Mouse (Mus musculus): Measurements from ENCODE around the gene Gab2. TPM values are rescaled to one million over a fixed set of nuclear protein-coding genes. Genes with fewer than 3 reads are reported as not detected.

Gene Gab2
- polyA plus RNA-seq, 1 experiment, result 25.8 TPM

DNA sequence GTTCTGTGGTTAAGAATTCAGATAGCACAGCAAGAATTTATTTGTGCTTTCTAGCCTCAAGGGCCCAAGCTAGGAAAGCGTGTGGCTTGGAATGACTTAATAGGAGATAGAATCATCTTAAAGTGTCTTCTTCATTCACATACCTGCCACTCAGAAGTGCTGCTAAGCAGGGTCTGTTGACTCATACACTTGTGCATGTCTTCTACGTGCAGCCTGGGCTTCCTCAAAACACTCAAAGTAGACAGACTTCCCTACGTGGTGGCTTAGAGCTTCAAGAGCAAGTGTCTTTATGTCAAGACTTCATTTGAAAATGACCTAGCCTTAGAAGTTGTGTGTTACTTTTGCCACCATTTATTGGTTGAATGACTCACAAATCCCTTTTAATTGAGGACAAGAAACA is 12.9 kb downstream of the Gab2 start:
- 63% methylated on average over 3 of the region's 3 CpGs for WGBS
- DNase-seq, result no peak
- Histone ChIP-seq H3K4me3 (replicated peaks; ENCODE audit: extremely low read depth, low read depth, low read length) (no peak overlapping the region), H3K4me1 (ENCODE audit: control insufficient read depth, insufficient read depth, low read length) (no peaks in the 10 kb centered on the region; the same call in 1 of the 2 replicates)
- no peak for TF ChIP-seq CTCF (IDR thresholded peaks at IDR 0.05; ENCODE audit: insufficient read depth, low read length)
- no peak for TF ChIP-seq POLR2A (IDR thresholded peaks at IDR 0.05; ENCODE audit: borderline replicate concordance, extremely low read depth, low read depth, low read length)

- WGBS, result 80% methylated on average over 3 of the region's 3 CpGs
- Histone ChIP-seq H3K4me3 (replicated peaks; ENCODE audit: extremely low read depth, low read depth, low read length) (no peak overlapping the region), H3K4me1 (ENCODE audit: control insufficient read depth, insufficient read depth, low read length) (peaks cover 2% of the 10 kb centered on the region)
- TF ChIP-seq POLR2A (IDR thresholded peaks at IDR 0.05; ENCODE audit: borderline replicate concordance, extremely low read depth, low read depth, low read length) (no peak), CTCF (IDR thresholded peaks at IDR 0.05; ENCODE audit: insufficient read depth, low read length) (no peak)
- no peak for DNase-seq
Observed at GRCm38 (mm10) chr7:97108119-97108518, 26.7 kb downstream of the Gab2 start.

DNA sequence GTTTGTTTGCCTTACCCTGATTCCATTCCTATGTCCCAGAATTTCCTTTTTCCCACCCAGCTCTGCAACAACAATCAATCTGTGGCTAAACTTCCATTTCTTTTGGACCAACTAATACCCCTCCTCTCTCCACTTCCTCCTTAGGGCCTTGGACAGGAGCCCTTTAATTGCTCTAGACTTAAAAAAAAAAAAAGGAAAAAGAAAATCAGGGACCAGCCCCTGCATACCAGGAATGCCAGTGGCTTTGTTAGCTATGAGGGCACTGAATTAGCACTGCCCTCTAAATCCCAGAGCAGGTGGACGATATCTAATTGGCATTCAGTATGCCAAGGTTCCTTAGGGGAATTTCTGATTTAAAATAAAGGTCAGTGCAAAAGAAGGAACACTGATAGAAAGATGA is 47.6 kb downstream of the Gab2 start:
- peaks cover 5% of the 10 kb centered on the region for H3K4me1 ChIP-seq (ENCODE audit: control insufficient read depth, insufficient read depth, low read length)
- WGBS, result 5% methylated on average over 1 of the region's 1 CpGs
- no peak overlapping the region for H3K4me3 ChIP-seq (replicated peaks; ENCODE audit: extremely low read depth, low read depth, low read length)
- DNase-seq, result no peak
- no peak for TF ChIP-seq CTCF (IDR thresholded peaks at IDR 0.05; ENCODE audit: insufficient read depth, low read length)
- TF ChIP-seq POLR2A (IDR thresholded peaks at IDR 0.05; ENCODE audit: borderline replicate concordance, extremely low read depth, low read depth, low read length), result no peak

DNA sequence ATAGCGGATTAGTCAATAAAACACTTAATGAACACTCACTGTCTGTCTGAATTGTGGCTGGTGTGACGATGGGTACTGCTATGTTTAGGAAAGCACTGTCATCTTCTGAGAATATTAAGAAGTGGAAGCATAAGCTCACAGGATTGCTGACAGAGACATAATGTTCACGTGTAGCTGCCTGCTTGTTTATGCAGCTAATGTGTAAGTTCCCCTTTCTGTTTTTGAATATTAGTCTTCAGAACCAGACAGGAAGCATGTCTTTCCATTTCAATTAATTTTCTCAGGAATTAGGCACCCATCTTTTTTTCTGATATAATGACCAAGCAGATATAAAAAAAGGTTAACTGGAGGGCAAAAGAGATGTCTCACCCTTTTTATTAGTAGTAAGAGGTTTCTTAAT is 55.1 kb downstream of the Gab2 start:
- Histone ChIP-seq H3K4me1 (ENCODE audit: control insufficient read depth, insufficient read depth, low read length) (no peaks in the 10 kb centered on the region), H3K4me3 (replicated peaks; ENCODE audit: extremely low read depth, low read depth, low read length) (no peak overlapping the region)
- 48% methylated on average over 3 of the region's 3 CpGs for WGBS
- DNase-seq, result no peak
- no peak for TF ChIP-seq POLR2A (IDR thresholded peaks at IDR 0.05; ENCODE audit: borderline replicate concordance, extremely low read depth, low read depth, low read length)

DNA sequence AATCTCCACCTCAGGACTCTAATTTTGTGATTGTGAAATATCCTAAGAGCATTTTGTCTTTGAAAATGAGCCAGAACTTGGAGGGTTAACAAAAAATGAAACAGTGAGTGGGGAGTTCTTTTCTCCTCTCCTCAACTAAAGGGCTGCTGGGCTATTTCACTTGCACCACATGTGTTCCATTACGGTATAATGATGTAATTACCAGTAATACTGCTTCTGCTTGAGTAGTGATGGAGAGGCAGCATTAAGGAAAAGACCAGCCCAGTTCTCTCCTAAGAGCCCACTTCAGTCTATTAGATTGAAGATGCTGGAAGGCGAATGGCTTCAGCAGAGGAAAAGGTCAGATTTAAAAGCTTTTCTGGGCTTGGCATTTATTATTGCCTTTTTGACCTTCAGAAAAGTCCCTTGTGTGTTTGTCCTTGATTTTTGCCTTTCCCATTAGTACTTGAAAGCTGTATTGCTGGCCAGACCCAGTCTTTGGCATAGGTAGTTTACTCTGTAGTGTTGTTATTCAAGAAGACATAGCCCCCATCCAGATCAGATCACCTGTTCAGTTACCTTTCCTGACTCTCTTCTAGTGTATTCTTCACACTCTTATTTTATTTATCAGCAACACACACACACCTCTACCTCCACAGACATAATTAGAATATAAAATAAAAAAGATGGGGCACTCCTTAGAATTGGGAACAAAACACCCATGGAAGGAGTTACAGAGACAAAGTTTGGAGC is 69.9 kb downstream of the Gab2 start:
- no peak for DNase-seq
- no peak overlapping the region for H3K4me3 ChIP-seq (replicated peaks; ENCODE audit: extremely low read depth, low read depth, low read length)
- WGBS, result 65% methylated on average over 2 of the region's 2 CpGs
- TF ChIP-seq POLR2A (IDR thresholded peaks at IDR 0.05; ENCODE audit: borderline replicate concordance, extremely low read depth, low read depth, low read length), result no peak
- H3K4me1 ChIP-seq (ENCODE audit: control insufficient read depth, insufficient read depth, low read length), result no peaks in the 10 kb centered on the region

- no peak overlapping the region for H3K4me3 ChIP-seq (replicated peaks; ENCODE audit: extremely low read depth, low read depth, low read length)
- DNase-seq, result no peak
- H3K4me1 ChIP-seq (ENCODE audit: control insufficient read depth, insufficient read depth, low read length), result peaks cover 3% of the 10 kb centered on the region; the same call in 1 of the 2 replicates
- TF ChIP-seq CTCF (IDR thresholded peaks at IDR 0.05; ENCODE audit: insufficient read depth, low read length), result no peak
- no peak for TF ChIP-seq POLR2A (IDR thresholded peaks at IDR 0.05; ENCODE audit: borderline replicate concordance, extremely low read depth, low read depth, low read length)
- 33% methylated on average over 2 of the region's 2 CpGs for WGBS
Observed at GRCm38 (mm10) chr7:97154756-97155487, 73.5 kb downstream of the Gab2 start.

GRCm38 (mm10) chr7:97164261-97164660 is 82.9 kb downstream of the Gab2 start:
- TF ChIP-seq POLR2A (IDR thresholded peaks at IDR 0.05; ENCODE audit: borderline replicate concordance, extremely low read depth, low read depth, low read length) (no peak), CTCF (IDR thresholded peaks at IDR 0.05; ENCODE audit: insufficient read depth, low read length) (no peak)
- no peak for DNase-seq
- no peak overlapping the region for H3K4me3 ChIP-seq (replicated peaks; ENCODE audit: extremely low read depth, low read depth, low read length)
- WGBS, result 75% methylated on average over 1 of the region's 1 CpGs
- H3K4me1 ChIP-seq (ENCODE audit: control insufficient read depth, insufficient read depth, low read length), result peaks cover 3% of the 10 kb centered on the region; the same call in 1 of the 2 replicates

DNA sequence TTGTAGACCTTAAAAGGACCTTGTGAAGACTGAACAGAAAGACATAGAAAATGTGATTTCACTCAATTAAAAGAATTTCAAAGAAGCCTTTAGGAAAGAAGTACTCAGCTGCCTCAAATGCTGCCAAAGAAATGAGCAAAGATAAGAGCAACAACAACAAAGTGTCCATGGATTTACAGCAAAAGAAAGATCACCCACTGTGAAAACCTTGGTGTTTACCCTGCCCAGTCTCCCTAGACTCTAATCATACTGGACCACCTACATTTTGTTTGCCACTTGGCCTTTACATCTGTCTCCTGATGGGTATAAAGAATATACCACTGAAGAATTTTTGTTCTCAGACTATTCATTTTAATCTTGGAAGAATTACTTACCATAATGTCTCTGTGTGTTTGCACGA is 89.7 kb downstream of the Gab2 start:
- WGBS, result 67% methylated on average over 1 of the region's 1 CpGs
- DNase-seq, result no peak
- Histone ChIP-seq H3K4me3 (replicated peaks; ENCODE audit: extremely low read depth, low read depth, low read length) (no peak overlapping the region), H3K4me1 (ENCODE audit: control insufficient read depth, insufficient read depth, low read length) (peaks cover 14% of the 10 kb centered on the region)
- TF ChIP-seq POLR2A (IDR thresholded peaks at IDR 0.05; ENCODE audit: borderline replicate concordance, extremely low read depth, low read depth, low read length), result no peak
- no peak for TF ChIP-seq CTCF (IDR thresholded peaks at IDR 0.05; ENCODE audit: insufficient read depth, low read length)

GRCm38 (mm10) chr7:97171719-97172118 is 90.3 kb downstream of the Gab2 start:
- no peak for DNase-seq
- no peak overlapping the region for H3K4me3 ChIP-seq (replicated peaks; ENCODE audit: extremely low read depth, low read depth, low read length)
- TF ChIP-seq POLR2A (IDR thresholded peaks at IDR 0.05; ENCODE audit: borderline replicate concordance, extremely low read depth, low read depth, low read length) (no peak), CTCF (IDR thresholded peaks at IDR 0.05; ENCODE audit: insufficient read depth, low read length) (no peak)
- H3K4me1 ChIP-seq (ENCODE audit: control insufficient read depth, insufficient read depth, low read length), result peaks cover 14% of the 10 kb centered on the region
- WGBS, result 13% methylated on average over 4 of the region's 4 CpGs

- Histone ChIP-seq H3K4me1 (ENCODE audit: control insufficient read depth, insufficient read depth, low read length) (peaks cover 14% of the 10 kb centered on the region), H3K4me3 (replicated peaks; ENCODE audit: extremely low read depth, low read depth, low read length) (no peak overlapping the region)
- TF ChIP-seq CTCF (IDR thresholded peaks at IDR 0.05; ENCODE audit: insufficient read depth, low read length) (no peak), POLR2A (IDR thresholded peaks at IDR 0.05; ENCODE audit: borderline replicate concordance, extremely low read depth, low read depth, low read length) (no peak)
- WGBS, result 14% methylated on average over 3 of the region's 3 CpGs
- no peak for DNase-seq
Observed at GRCm38 (mm10) chr7:97172126-97172525, 90.7 kb downstream of the Gab2 start.
